Mouse (Mus musculus) limb, embryonic 11.5 days (tissue): Measurements from ENCODE around the gene Exoc3. TPM values are rescaled to one million over a fixed set of nuclear protein-coding genes. Genes with fewer than 3 reads are reported as not detected.
A peak's percentile ranks its signal among the peaks of the same experiment; 100 is the strongest.

Experiments used
- ATAC-seq: fragments of 200-750 bp; cut with Nextera tagmentation; 2 replicates; pipeline ENCODE4 v1.8.0; 2017; ENCODE audit warnings: low read depth; ENCODE audit not compliant: insufficient number of reproducible peaks, low FRiP score, low TSS enrichment
- DNase-seq: peaks from one replicate; pipeline ENCODE4 v3.0.0-alpha.2; 2015; ENCODE audit warnings: low spot score
- H3K27ac ChIP-seq: fragments of 300-500 bp; sonication (generic); replicated peaks from 2 replicates; pipeline ENCODE4 v1.5.1; 2014; ENCODE audit warnings: low read depth, mild to moderate bottlenecking, low read length
- H3K27me3 ChIP-seq: fragments of 300-500 bp; sonication (generic); 2 replicates; pipeline ENCODE4 v1.6.1; 2014; ENCODE audit warnings: mild to moderate bottlenecking, low read length, mixed read lengths; ENCODE audit not compliant: control insufficient read depth, insufficient read depth
- H3K36me3 ChIP-seq: fragments of 300-500 bp; sonication (generic); 2 replicates; pipeline ENCODE4 v1.6.1; 2014; ENCODE audit warnings: mild to moderate bottlenecking, low read length, moderate library complexity, mixed read lengths; ENCODE audit not compliant: control insufficient read depth, insufficient read depth
- H3K4me1 ChIP-seq: fragments of 300-500 bp; sonication (generic); 2 replicates; pipeline ENCODE4 v1.6.1; 2014; ENCODE audit warnings: low read length, mixed read lengths; ENCODE audit not compliant: control insufficient read depth, insufficient read depth
- H3K4me2 ChIP-seq: fragments of 300-500 bp; sonication (generic); 2 replicates; pipeline ENCODE4 v1.6.1; 2014; ENCODE audit warnings: low read depth, mild to moderate bottlenecking, moderate library complexity; ENCODE audit not compliant: severe bottlenecking
- H3K4me3 ChIP-seq: fragments of 300-500 bp; sonication (generic); 2 replicates; pipeline ENCODE4 v1.5.1; 2014; ENCODE audit warnings: low read depth, low read length
- H3K9ac ChIP-seq: fragments of 300-500 bp; sonication (generic); 2 replicates; pipeline ENCODE4 v1.6.1; 2014; ENCODE audit warnings: mild to moderate bottlenecking, low read length
- H3K9me3 ChIP-seq: fragments of 300-500 bp; sonication (generic); 2 replicates; pipeline ENCODE4 v1.6.1; 2016; ENCODE audit warnings: low read length; ENCODE audit not compliant: control insufficient read depth
- WGBS: fragments of 180-500 bp; shearing (Covaris S2); extraction: QIAGEN DNeasy Blood & Tissue Kit; methylation state at CpG from one replicate; pipeline ENCODE4 v1.1.7; 2014; 5-methylcytosine and 5-hydroxymethylcytosine counted together
- polyA plus RNA-seq: library from polyadenylated mRNA; unstranded; fragments of >200 nt; fragmentation: Nextera tagmentation; extraction: Ambion mirVana; gene quantifications from 2 replicates; pipeline ENCODE4 v1.2.1, GENCODE M21; 2014

Exoc3 gene
- 80.7 and 85.2 TPM in 2 replicates for polyA plus RNA-seq

DNA sequence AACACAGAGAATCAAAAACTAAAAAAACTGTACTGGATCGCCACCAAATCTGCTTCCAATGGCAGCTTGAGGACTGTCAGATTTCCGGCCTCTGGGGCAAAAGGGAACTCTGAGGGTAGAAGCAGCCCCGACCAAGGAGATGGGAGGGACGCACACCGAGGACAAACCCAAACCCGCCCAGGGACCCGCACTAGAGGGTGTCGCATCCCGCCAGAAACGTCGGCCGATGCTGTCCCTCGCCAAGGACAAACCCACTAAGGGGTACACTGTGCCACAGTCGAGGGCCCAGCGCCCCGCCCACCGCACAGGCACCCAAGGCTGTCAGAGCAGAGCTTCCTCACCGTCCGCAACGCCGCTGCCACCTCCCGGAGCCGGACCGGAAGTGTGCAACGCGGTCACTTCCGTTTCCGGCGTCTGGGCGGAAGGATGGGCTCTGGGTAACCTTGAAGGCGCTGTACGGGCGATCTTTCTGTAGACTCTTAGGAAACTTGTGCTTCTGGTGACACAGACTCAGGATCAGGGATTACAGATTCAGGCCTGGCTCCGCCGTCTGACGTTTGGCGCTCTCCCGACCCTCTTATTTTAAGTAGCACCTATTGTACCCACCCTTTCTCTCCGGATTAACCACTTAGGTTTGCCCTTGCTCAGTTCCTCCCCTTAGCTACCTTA lies at the start of gene Exoc3:
Exoc3 (minus strand) TSS at position 416 of the 669 bp plus-strand sequence.
- DNase-seq: peak; percentile 90
- Histone ChIP-seq H3K9ac (peak within 1 kb of the TSS; percentile 74), H3K27ac (0 out of 2 replicates have a peak within 1 kb of the TSS, but pooled peaks have one; percentile 30), H3K9me3 (no peaks in the 10 kb centered on the region), H3K4me1 (no peaks in the 10 kb centered on the region; the same call in 1 of the 2 replicates), H3K27me3 (no peaks in the 10 kb centered on the region), H3K4me2 (peak within 1 kb of the TSS; percentile 75), H3K4me3 (peak within 1 kb of the TSS; percentile 78), H3K36me3 (no peaks in the 10 kb centered on the region; the same call in 1 of the 2 replicates)
- under 1% methylated on average over 39 of the region's 39 CpGs for WGBS
- ATAC-seq: peak; percentile 92

DNA sequence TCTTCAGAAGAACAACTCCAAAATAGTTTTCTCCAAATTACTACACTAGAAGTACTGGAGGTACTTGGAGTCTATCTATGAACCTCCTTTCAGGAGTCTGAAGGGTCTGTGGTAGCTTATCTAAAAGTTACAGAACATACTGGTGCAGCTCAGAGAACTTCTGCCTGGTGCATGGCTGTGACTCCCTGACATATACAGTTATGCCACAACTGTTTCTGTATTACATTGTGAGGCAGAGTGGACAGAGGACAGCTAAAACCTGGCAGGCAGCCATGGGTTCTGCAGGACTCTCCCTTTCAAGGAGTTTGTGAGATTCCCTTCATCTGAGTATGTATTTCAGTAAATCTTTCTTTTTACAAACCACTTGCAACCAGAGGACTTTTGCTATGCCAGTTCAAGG lies 38.0 kb upstream of the Exoc3 start:
- Histone ChIP-seq H3K36me3 (no peaks in the 10 kb centered on the region), H3K4me1 (no peaks in the 10 kb centered on the region), H3K4me3 (no peak overlapping the region), H3K27ac (no peak overlapping the region), H3K4me2 (no peak overlapping the region), H3K9me3 (no peaks in the 10 kb centered on the region), H3K9ac (no peak overlapping the region), H3K27me3 (no peaks in the 10 kb centered on the region)
- no peak for DNase-seq
- ATAC-seq: no peak

DNA sequence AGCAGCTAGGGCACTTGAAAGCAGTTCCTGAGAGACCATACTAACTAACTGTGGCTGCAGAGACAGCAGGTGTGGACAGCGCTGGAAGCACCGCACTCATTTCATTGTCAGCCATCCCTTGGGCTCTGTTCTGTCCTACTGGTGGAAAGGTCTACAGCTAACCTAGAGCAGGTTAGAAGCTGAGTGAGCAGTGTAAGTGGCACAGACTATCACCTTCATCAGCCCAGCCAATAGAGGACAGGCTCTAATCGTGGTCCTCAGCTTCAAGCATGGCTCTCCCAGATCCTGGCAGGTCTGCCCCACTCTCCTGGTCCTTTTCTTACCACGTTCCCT lies 37.3 kb upstream of the Exoc3 start:
- no peak overlapping the region for H3K27ac ChIP-seq
- no peak overlapping the region for H3K9ac ChIP-seq
- no peaks in the 10 kb centered on the region for H3K4me1 ChIP-seq
- no peak for DNase-seq
- H3K36me3 ChIP-seq: no peaks in the 10 kb centered on the region
- 70% methylated on average over 4 of the region's 4 CpGs for WGBS
- no peak overlapping the region for H3K4me2 ChIP-seq
- H3K27me3 ChIP-seq: no peaks in the 10 kb centered on the region
- peak; percentile 51; the same call in 1 of the 2 replicates for ATAC-seq
- no peaks in the 10 kb centered on the region for H3K9me3 ChIP-seq
- H3K4me3 ChIP-seq: no peak overlapping the region

DNA sequence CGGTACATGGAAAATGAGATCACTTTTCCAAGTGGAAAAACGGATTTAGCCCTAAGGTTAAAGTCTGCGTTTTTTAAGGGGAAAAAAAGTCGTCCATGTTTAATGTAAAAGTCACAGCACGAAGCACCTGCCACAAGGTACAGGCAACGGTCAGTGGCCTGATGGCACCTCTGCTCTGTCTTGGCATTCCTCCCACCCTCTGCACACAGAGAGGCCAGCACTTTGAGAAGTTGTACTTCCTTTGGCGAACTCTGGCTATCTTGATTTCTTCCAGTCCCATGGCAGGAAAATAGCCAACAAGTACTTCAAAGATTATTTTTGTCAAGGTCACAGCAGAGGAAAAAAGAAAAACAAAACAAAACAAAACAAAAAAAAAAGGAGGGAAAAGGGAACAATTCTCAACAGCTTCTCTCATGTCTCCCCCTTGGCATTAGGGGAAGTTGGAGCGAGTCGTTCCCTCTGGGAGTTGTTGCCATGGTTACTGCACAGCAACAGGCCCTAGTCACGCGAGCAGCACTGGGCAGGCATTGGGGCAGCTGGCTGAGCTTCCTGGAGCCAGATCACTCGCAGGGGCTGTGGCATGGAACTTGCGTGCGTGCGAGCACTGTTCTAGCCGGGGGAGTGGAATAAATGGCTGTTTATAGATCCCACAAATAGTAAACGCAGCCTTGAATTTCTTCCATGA lies 36.8 kb upstream of the Exoc3 start:
- H3K36me3 ChIP-seq: no peaks in the 10 kb centered on the region
- no peak overlapping the region for H3K27ac ChIP-seq
- H3K27me3 ChIP-seq: no peaks in the 10 kb centered on the region
- DNase-seq (peak; percentile 78), ATAC-seq (peak; percentile 91)
- H3K4me1 ChIP-seq: no peaks in the 10 kb centered on the region
- H3K9ac ChIP-seq: no peak overlapping the region
- H3K4me2 ChIP-seq: no peak overlapping the region
- H3K9me3 ChIP-seq: no peaks in the 10 kb centered on the region
- 41% methylated on average over 17 of the region's 17 CpGs for WGBS
- no peak overlapping the region for H3K4me3 ChIP-seq

GRCm38 (mm10) chr13:74237574-74237973 lies 29.0 kb upstream of the Exoc3 start:
- Histone ChIP-seq H3K27ac (no peak overlapping the region), H3K27me3 (no peaks in the 10 kb centered on the region), H3K4me1 (no peaks in the 10 kb centered on the region), H3K36me3 (no peaks in the 10 kb centered on the region), H3K4me2 (no peak overlapping the region), H3K9me3 (no peaks in the 10 kb centered on the region), H3K4me3 (no peak overlapping the region), H3K9ac (no peak overlapping the region)
- ATAC-seq: no peak
- WGBS: 76% methylated on average over 7 of the region's 7 CpGs
- DNase-seq: no peak

DNA sequence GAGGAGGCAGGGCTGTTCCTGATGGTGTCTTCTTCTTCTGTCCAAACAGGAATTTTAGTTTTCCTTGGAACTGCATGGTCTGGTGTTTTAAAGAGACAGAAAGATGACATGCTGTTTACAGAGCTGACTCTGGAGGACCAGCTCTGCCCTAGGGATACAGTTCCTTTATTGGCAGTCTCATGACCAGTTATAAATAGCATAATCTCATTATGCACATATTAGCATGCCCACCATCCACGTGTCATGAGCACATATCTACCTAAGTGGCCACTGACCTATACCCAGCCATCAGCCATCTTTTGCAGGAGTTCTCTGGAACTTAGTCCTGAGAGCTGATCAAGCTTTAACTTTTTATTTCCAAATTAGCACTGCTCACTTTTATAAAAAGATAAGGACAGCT lies 12.1 kb upstream of the Exoc3 start:
- Histone ChIP-seq H3K4me3 (no peak overlapping the region), H3K4me2 (no peak overlapping the region), H3K27me3 (no peaks in the 10 kb centered on the region), H3K4me1 (no peaks in the 10 kb centered on the region), H3K27ac (no peak overlapping the region), H3K9me3 (no peaks in the 10 kb centered on the region), H3K9ac (no peak overlapping the region), H3K36me3 (no peaks in the 10 kb centered on the region)
- 47% methylated on average over 1 of the region's 1 CpGs for WGBS
- ATAC-seq (no peak), DNase-seq (no peak)

DNA sequence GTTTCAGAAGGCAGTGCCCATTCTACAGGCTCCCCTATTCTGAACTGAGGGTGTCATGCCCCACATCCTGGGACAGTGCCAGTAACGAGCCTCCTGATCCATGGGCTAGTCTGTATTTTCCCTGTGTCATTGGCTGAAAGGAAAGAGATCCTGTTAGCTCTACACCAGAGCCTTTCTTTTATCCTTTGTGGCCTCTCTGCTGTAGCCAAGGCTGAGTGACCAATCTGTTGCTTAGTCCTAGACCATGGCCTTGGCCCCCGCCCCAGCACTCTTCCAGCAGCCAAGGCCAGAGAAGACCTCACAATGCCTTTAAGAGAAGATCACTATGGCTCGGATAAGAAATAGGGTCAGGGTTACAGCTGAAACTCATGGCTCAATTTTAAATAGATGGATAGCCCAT lies 9.9 kb upstream of the Exoc3 start:
- Histone ChIP-seq H3K9ac (no peak overlapping the region), H3K36me3 (no peaks in the 10 kb centered on the region), H3K27me3 (no peaks in the 10 kb centered on the region), H3K27ac (no peak overlapping the region), H3K4me2 (no peak overlapping the region), H3K4me3 (no peak overlapping the region), H3K9me3 (no peaks in the 10 kb centered on the region), H3K4me1 (no peaks in the 10 kb centered on the region)
- ATAC-seq: no peak
- DNase-seq: no peak
- 80% methylated on average over 3 of the region's 3 CpGs for WGBS

GRCm38 (mm10) chr13:74208986-74209345 lies 434 bp upstream of the Exoc3 start:
- Histone ChIP-seq H3K9me3 (no peaks in the 10 kb centered on the region), H3K36me3 (no peaks in the 10 kb centered on the region), H3K4me3 (peak overlapping the region; percentile 78), H3K27ac (0 out of 2 replicates have a peak overlapping the region, but pooled peaks have one; percentile 30), H3K4me1 (no peaks in the 10 kb centered on the region; the same call in 1 of the 2 replicates), H3K27me3 (no peaks in the 10 kb centered on the region), H3K4me2 (peak overlapping the region; percentile 75), H3K9ac (peak overlapping the region; percentile 74)
- peak; percentile 50 for ATAC-seq
- 20% methylated on average over 12 of the region's 12 CpGs for WGBS
- no peak for DNase-seq
